Mouse (Mus musculus) kidney, postnatal 14 days (tissue): ENCODE data around the gene Nfia.
A peak's percentile ranks its signal among the peaks of the same experiment; 100 is the strongest.

ENCODE experiments used
- DNase-seq: peaks from one replicate; pipeline ENCODE4 v3.0.0; 2022; ENCODE audit warnings: mixed read lengths

Gene Nfia

GRCm38 (mm10) chr4:97767025-97767424 lies 5.5 kb upstream of the Nfia start:
- DNase-seq, result no peak

GRCm38 (mm10) chr4:97767516-97767915 lies 5.0 kb upstream of the Nfia start:
- no peak for DNase-seq

GRCm38 (mm10) chr4:97769861-97770260 lies 2.7 kb upstream of the Nfia start:
- DNase-seq, result no peak

- no peak for DNase-seq
Observed at GRCm38 (mm10) chr4:97771426-97771825, 1.1 kb upstream of the Nfia start.

- peak; percentile 98 for DNase-seq
Observed at GRCm38 (mm10) chr4:97772084-97772484, 450 bp upstream of the Nfia start.

GRCm38 (mm10) chr4:97773110-97773593 lies 618 bp downstream of the Nfia start:
- DNase-seq, result peak; percentile 97

- no peak for DNase-seq
Observed at GRCm38 (mm10) chr4:97773791-97774190, 1.3 kb downstream of the Nfia start.

GRCm38 (mm10) chr4:97774446-97774950 lies 2.0 kb downstream of the Nfia start:
- no peak for DNase-seq

- DNase-seq, result peak; percentile 88
Observed at GRCm38 (mm10) chr4:97775059-97775458, 2.5 kb downstream of the Nfia start.

GRCm38 (mm10) chr4:97775494-97776265 lies 3.1 kb downstream of the Nfia start:
- peak; percentile 27 for DNase-seq

- DNase-seq, result peak; percentile 44
Observed at GRCm38 (mm10) chr4:97776388-97777080, 4.0 kb downstream of the Nfia start.

- DNase-seq, result peak; percentile 67
Observed at GRCm38 (mm10) chr4:97777081-97777705, 4.7 kb downstream of the Nfia start.

- DNase-seq, result peak; percentile 86
Observed at GRCm38 (mm10) chr4:97777706-97778176, 5.2 kb downstream of the Nfia start, which contains the start of gene E130114P18Rik. E130114P18Rik (minus strand) TSS chr4:97778078.

- DNase-seq, result peak; percentile 54
Observed at GRCm38 (mm10) chr4:97778211-97779002, 5.9 kb downstream of the Nfia start.

- no peak for DNase-seq
Observed at GRCm38 (mm10) chr4:97779003-97779930, 6.7 kb downstream of the Nfia start.

GRCm38 (mm10) chr4:97780024-97780423 lies 7.5 kb downstream of the Nfia start:
- DNase-seq, result peak; percentile 12

- no peak for DNase-seq
Observed at GRCm38 (mm10) chr4:97780666-97781435, 8.3 kb downstream of the Nfia start.

GRCm38 (mm10) chr4:97782069-97782468 lies 9.5 kb downstream of the Nfia start:
- DNase-seq, result no peak

GRCm38 (mm10) chr4:97782497-97782896 lies 10.0 kb downstream of the Nfia start:
- no peak for DNase-seq
